Mouse (Mus musculus): ENCODE measurements around the gene Mylk3.

Gene Mylk3

GRCm38 (mm10) chr8:85380824-85381209 is 5.3 kb downstream of the Mylk3 start:
- DNase-seq (ENCODE audit: low read depth, low spot score) = peak; percentile 13

- no peak for DNase-seq (ENCODE audit: low read depth, low spot score)
Measured at GRCm38 (mm10) chr8:85380123-85380823, 5.9 kb downstream of the Mylk3 start.

- no peak for DNase-seq (ENCODE audit: low read depth, low spot score)
Measured at GRCm38 (mm10) chr8:85379142-85379781, 6.9 kb downstream of the Mylk3 start.

- DNase-seq (ENCODE audit: low read depth, low spot score) = no peak
Measured at GRCm38 (mm10) chr8:85376516-85376915, 9.6 kb downstream of the Mylk3 start.

- no peak for DNase-seq (ENCODE audit: low read depth, low spot score)
Measured at GRCm38 (mm10) chr8:85374286-85374685, 11.9 kb downstream of the Mylk3 start.

- no peak for DNase-seq (ENCODE audit: low read depth, low spot score)
Measured at GRCm38 (mm10) chr8:85373435-85374039, 12.6 kb downstream of the Mylk3 start.

- DNase-seq (ENCODE audit: low read depth, low spot score) = no peak
Measured at GRCm38 (mm10) chr8:85372465-85372839, 13.7 kb downstream of the Mylk3 start.

GRCm38 (mm10) chr8:85371736-85372464 is 14.2 kb downstream of the Mylk3 start:
- no peak for DNase-seq (ENCODE audit: low read depth, low spot score)

- no peak for DNase-seq (ENCODE audit: low read depth, low spot score)
Measured at GRCm38 (mm10) chr8:85365176-85365575, 21.0 kb downstream of the Mylk3 start.

- DNase-seq (ENCODE audit: low read depth, low spot score) = no peak
Measured at GRCm38 (mm10) chr8:85364628-85365027, 21.5 kb downstream of the Mylk3 start.

GRCm38 (mm10) chr8:85363406-85363805 is 22.7 kb downstream of the Mylk3 start:
- no peak for DNase-seq (ENCODE audit: low read depth, low spot score)

- DNase-seq (ENCODE audit: low read depth, low spot score) = no peak
Measured at GRCm38 (mm10) chr8:85362211-85362610, 23.9 kb downstream of the Mylk3 start.

GRCm38 (mm10) chr8:85353287-85353686 is 32.9 kb downstream of the Mylk3 start:
- no peak for DNase-seq (ENCODE audit: low read depth, low spot score)

GRCm38 (mm10) chr8:85339871-85340573 is 46.1 kb downstream of the Mylk3 start:
- no peak for DNase-seq (ENCODE audit: low read depth, low spot score)

- DNase-seq (ENCODE audit: low read depth, low spot score) = no peak
Measured at GRCm38 (mm10) chr8:85337681-85338080, 48.5 kb downstream of the Mylk3 start.

GRCm38 (mm10) chr8:85336211-85336933 is 49.8 kb downstream of the Mylk3 start:
- DNase-seq (ENCODE audit: low read depth, low spot score) = no peak

- no peak for DNase-seq (ENCODE audit: low read depth, low spot score)
Measured at GRCm38 (mm10) chr8:85335105-85335504, 51.0 kb downstream of the Mylk3 start.

- peak; percentile 55 for DNase-seq (ENCODE audit: low read depth, low spot score)
Measured at GRCm38 (mm10) chr8:85329506-85329905, 56.6 kb downstream of the Mylk3 start.

- no peak for DNase-seq (ENCODE audit: low read depth, low spot score)
Measured at GRCm38 (mm10) chr8:85327036-85327435, 59.1 kb downstream of the Mylk3 start.

- no peak for DNase-seq (ENCODE audit: low read depth, low spot score)
Measured at GRCm38 (mm10) chr8:85323084-85323483, 63.1 kb downstream of the Mylk3 start.

GRCm38 (mm10) chr8:85321981-85322380 is 64.2 kb downstream of the Mylk3 start:
- no peak for DNase-seq (ENCODE audit: low read depth, low spot score)

Data from skeletal muscle tissue, adult 2 months (tissue).